Mouse (Mus musculus) hindbrain, postnatal 0 days (tissue): Measurements from ENCODE around the gene Sgms1. TPM values are rescaled to one million over a fixed set of nuclear protein-coding genes. Genes with fewer than 3 reads are reported as not detected.

Source experiments
- ATAC-seq: fragments of 200-750 bp; cut with Nextera tagmentation; 2 replicates; pipeline ENCODE4 v1.8.0; 2017; ENCODE audit warnings: mild to moderate bottlenecking, moderate TSS enrichment, moderate library complexity
- DNase-seq: peaks from one replicate; pipeline ENCODE4 v3.0.0-alpha.2; 2015; ENCODE audit warnings: low spot score
- H3K27ac ChIP-seq: fragments of 300-500 bp; sonication (generic); 2 replicates; pipeline ENCODE4 v1.5.1; 2014; ENCODE audit warnings: mild to moderate bottlenecking
- H3K27me3 ChIP-seq: fragments of 300-500 bp; sonication (generic); 2 replicates; pipeline ENCODE4 v1.6.1; 2014; ENCODE audit warnings: low read length, mixed read lengths; ENCODE audit not compliant: insufficient read depth
- H3K36me3 ChIP-seq: fragments of 300-500 bp; sonication (generic); 2 replicates; pipeline ENCODE4 v1.6.1; 2014; ENCODE audit warnings: low read length, mixed read lengths; ENCODE audit not compliant: insufficient read depth
- H3K4me1 ChIP-seq: fragments of 300-500 bp; sonication (generic); 2 replicates; pipeline ENCODE4 v1.6.1; 2014; ENCODE audit warnings: antibody characterized with exemption, low read length, mixed read lengths; ENCODE audit not compliant: insufficient read depth
- H3K4me2 ChIP-seq: fragments of 300-500 bp; sonication (generic); 2 replicates; pipeline ENCODE4 v1.6.1; 2014; ENCODE audit warnings: low read depth, mild to moderate bottlenecking, low read length, moderate library complexity, mixed read lengths
- H3K4me3 ChIP-seq: fragments of 300-500 bp; sonication (generic); 2 replicates; pipeline ENCODE4 v1.5.1; 2014; ENCODE audit warnings: low read length
- H3K9ac ChIP-seq: fragments of 300-500 bp; sonication (generic); replicated peaks from 2 replicates; pipeline ENCODE4 v1.6.1; 2014; ENCODE audit warnings: mild to moderate bottlenecking, low read length, moderate library complexity, mixed read lengths
- H3K9me3 ChIP-seq: fragments of 300-500 bp; sonication (generic); 2 replicates; pipeline ENCODE4 v1.6.1; 2016; ENCODE audit warnings: low read length, mixed read lengths
- CTCF ChIP-seq: IDR thresholded peaks from 2 replicates; pipeline ENCODE4 v1.5.1; 2016; ENCODE audit warnings: antibody characterized with exemption, control low read depth, low read depth
- WGBS: fragments of 180-500 bp; shearing (Covaris S2); extraction: QIAGEN DNeasy Blood & Tissue Kit; methylation state at CpG from one replicate; pipeline ENCODE4 v1.1.7; 2014; 5-methylcytosine and 5-hydroxymethylcytosine counted together
- polyA plus RNA-seq: library from polyadenylated mRNA; unstranded; fragments of >200 nt; fragmentation: Nextera tagmentation; extraction: Ambion mirVana; gene quantifications from 2 replicates; pipeline ENCODE4 v1.2.1, GENCODE M21; 2015
- total RNA-seq: library from RNA; depleted of rRNA; stranded (reverse); fragments of >200 nt; gene quantifications from 2 replicates; pipeline ENCODE4 v1.2.3, GENCODE M21; 2014

Sgms1 gene
- total and polyA plus RNA-seq, 2 experiments from 2014 or later: 23.2 to 32.5 TPM

- Histone ChIP-seq H3K27me3 (no peaks in the 10 kb centered on the region), H3K9me3 (no peaks in the 10 kb centered on the region), H3K4me2 (no peak overlapping the region), H3K9ac (no peak overlapping the region), H3K36me3 (no peaks in the 10 kb centered on the region), H3K27ac (no peak overlapping the region), H3K4me1 (no peaks in the 10 kb centered on the region), H3K4me3 (no peak overlapping the region)
- DNase-seq (no peak), ATAC-seq (no peak)
- 85% methylated on average over 11 of the region's 11 CpGs for WGBS
- no peak for TF ChIP-seq CTCF
Observed at GRCm38 (mm10) chr19:32238722-32239458, 150.6 kb downstream of the Sgms1 start.

- ATAC-seq (no peak), DNase-seq (no peak)
- no peak overlapping the region for H3K4me3 ChIP-seq
- no peak for TF ChIP-seq CTCF
- no peaks in the 10 kb centered on the region for H3K4me1 ChIP-seq
- H3K36me3 ChIP-seq: no peaks in the 10 kb centered on the region
- no peak overlapping the region for H3K27ac ChIP-seq
- no peak overlapping the region for H3K9ac ChIP-seq
- no peak overlapping the region for H3K4me2 ChIP-seq
- H3K9me3 ChIP-seq: no peaks in the 10 kb centered on the region
- WGBS: 68% methylated on average over 5 of the region's 5 CpGs
- no peaks in the 10 kb centered on the region for H3K27me3 ChIP-seq
Observed at GRCm38 (mm10) chr19:32237685-32238084, 151.8 kb downstream of the Sgms1 start.

GRCm38 (mm10) chr19:32237173-32237583 is 152.3 kb downstream of the Sgms1 start:
- no peak for TF ChIP-seq CTCF
- Histone ChIP-seq H3K4me3 (no peak overlapping the region), H3K27me3 (no peaks in the 10 kb centered on the region), H3K27ac (no peak overlapping the region), H3K9me3 (no peaks in the 10 kb centered on the region), H3K4me1 (no peaks in the 10 kb centered on the region), H3K36me3 (no peaks in the 10 kb centered on the region), H3K4me2 (no peak overlapping the region), H3K9ac (no peak overlapping the region)
- DNase-seq: no peak
- 90% methylated on average over 3 of the region's 3 CpGs for WGBS
- ATAC-seq: no peak

- WGBS: 80% methylated on average over 6 of the region's 6 CpGs
- no peak overlapping the region for H3K27ac ChIP-seq
- ATAC-seq: no peak
- H3K36me3 ChIP-seq: no peaks in the 10 kb centered on the region
- H3K4me2 ChIP-seq: no peak overlapping the region
- H3K27me3 ChIP-seq: no peaks in the 10 kb centered on the region
- H3K9me3 ChIP-seq: no peaks in the 10 kb centered on the region
- TF ChIP-seq CTCF: no peak
- DNase-seq: no peak
- H3K4me1 ChIP-seq: no peaks in the 10 kb centered on the region
- no peak overlapping the region for H3K9ac ChIP-seq
- H3K4me3 ChIP-seq: no peak overlapping the region
Observed at GRCm38 (mm10) chr19:32234717-32235434, 154.6 kb downstream of the Sgms1 start.

- WGBS: 72% methylated on average over 10 of the region's 10 CpGs
- no peaks in the 10 kb centered on the region for H3K36me3 ChIP-seq
- no peak overlapping the region for H3K9ac ChIP-seq
- no peaks in the 10 kb centered on the region for H3K27me3 ChIP-seq
- ATAC-seq: no peak
- no peak overlapping the region for H3K4me3 ChIP-seq
- no peak overlapping the region for H3K27ac ChIP-seq
- no peak overlapping the region for H3K4me2 ChIP-seq
- no peaks in the 10 kb centered on the region for H3K4me1 ChIP-seq
- no peaks in the 10 kb centered on the region for H3K9me3 ChIP-seq
- DNase-seq: no peak
- no peak for TF ChIP-seq CTCF
Observed at GRCm38 (mm10) chr19:32231292-32231691, 158.2 kb downstream of the Sgms1 start.

GRCm38 (mm10) chr19:32230798-32231197 is 158.7 kb downstream of the Sgms1 start:
- ATAC-seq: no peak
- H3K9ac ChIP-seq: no peak overlapping the region
- H3K36me3 ChIP-seq: no peaks in the 10 kb centered on the region
- H3K27ac ChIP-seq: no peak overlapping the region
- no peaks in the 10 kb centered on the region for H3K27me3 ChIP-seq
- no peaks in the 10 kb centered on the region for H3K9me3 ChIP-seq
- no peak for TF ChIP-seq CTCF
- no peak overlapping the region for H3K4me3 ChIP-seq
- no peaks in the 10 kb centered on the region for H3K4me1 ChIP-seq
- DNase-seq: no peak
- no peak overlapping the region for H3K4me2 ChIP-seq
- 58% methylated on average over 5 of the region's 5 CpGs for WGBS

GRCm38 (mm10) chr19:32230301-32230700 is 159.2 kb downstream of the Sgms1 start:
- Histone ChIP-seq H3K27me3 (no peaks in the 10 kb centered on the region), H3K27ac (no peak overlapping the region), H3K4me3 (no peak overlapping the region), H3K4me1 (no peaks in the 10 kb centered on the region), H3K36me3 (no peaks in the 10 kb centered on the region), H3K4me2 (no peak overlapping the region), H3K9me3 (no peaks in the 10 kb centered on the region), H3K9ac (no peak overlapping the region)
- no peak for TF ChIP-seq CTCF
- 76% methylated on average over 5 of the region's 5 CpGs for WGBS
- ATAC-seq (no peak), DNase-seq (no peak)
